Mouse (Mus musculus): Measurements from ENCODE around the gene Pde11a. TPM values are rescaled to one million over a fixed set of nuclear protein-coding genes. Genes with fewer than 3 reads are reported as not detected.

Gene Pde11a
- total and polyA plus RNA-seq, 2 experiments from 2014 or later, result 0.58 to 1.0 TPM

DNA sequence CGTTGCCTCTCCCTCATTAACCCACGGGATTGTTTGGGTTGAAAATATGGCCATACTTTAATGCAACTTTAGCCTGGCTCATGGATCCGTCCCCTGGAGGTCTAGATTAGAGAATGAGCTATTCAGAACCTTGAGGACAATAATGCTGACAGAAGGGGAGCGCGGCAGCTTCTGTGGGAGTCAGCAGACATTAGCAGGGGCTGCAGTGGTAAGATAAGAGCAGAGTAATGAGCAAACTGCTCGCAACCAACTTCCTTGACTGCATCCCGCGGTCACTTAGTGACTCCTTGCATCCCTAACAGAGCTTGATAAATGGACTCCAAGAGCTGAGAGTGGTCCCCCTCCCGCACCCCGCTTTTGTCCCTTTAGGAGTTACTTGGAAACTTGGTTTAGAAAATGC, 296.4 kb downstream of the Pde11a start:
- no peak overlapping the region for H3K4me3 ChIP-seq (ENCODE audit: low read length)
- TF ChIP-seq CTCF (IDR thresholded peaks at IDR 0.05; ENCODE audit: low read depth), result no peak
- H3K4me2 ChIP-seq (ENCODE audit: low read depth, low read length), result no peak overlapping the region
- DNase-seq (ENCODE audit: low spot score), result no peak
- no peak overlapping the region for H3K9ac ChIP-seq (replicated peaks; ENCODE audit: low read length)
- H3K27me3 ChIP-seq (ENCODE audit: insufficient read depth, low read length), result no peaks in the 10 kb centered on the region
- no peaks in the 10 kb centered on the region for H3K4me1 ChIP-seq (ENCODE audit: insufficient read depth, low read length)
- no peaks in the 10 kb centered on the region for H3K36me3 ChIP-seq (ENCODE audit: insufficient read depth, low read length)
- H3K9me3 ChIP-seq (ENCODE audit: low read length), result no peaks in the 10 kb centered on the region
- WGBS, result 86% methylated on average over 10 of the region's 10 CpGs
- no peak overlapping the region for H3K27ac ChIP-seq
- ATAC-seq, result no peak

DNA sequence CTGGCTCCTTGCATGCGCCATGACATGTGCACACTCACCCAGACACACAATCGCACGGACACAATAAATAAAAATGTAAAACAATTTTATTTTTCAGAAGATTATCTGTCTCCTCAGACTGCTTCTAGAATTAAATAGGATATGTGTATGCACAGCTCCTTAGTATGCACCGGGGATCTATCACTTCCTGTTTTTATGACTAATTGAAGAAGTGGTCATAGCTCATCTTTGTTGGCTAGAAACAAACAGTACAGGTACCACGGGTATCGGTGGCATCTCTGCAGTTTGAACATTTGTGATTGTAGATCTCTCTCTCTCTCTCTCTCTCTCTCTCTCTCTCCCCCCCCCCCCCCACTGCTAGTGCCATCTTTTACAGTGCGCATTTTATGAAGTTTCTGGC, 298.5 kb downstream of the Pde11a start:
- Histone ChIP-seq H3K4me2 (ENCODE audit: low read depth, low read length) (no peak overlapping the region), H3K27ac (no peak overlapping the region), H3K36me3 (ENCODE audit: insufficient read depth, low read length) (no peaks in the 10 kb centered on the region), H3K9me3 (ENCODE audit: low read length) (no peaks in the 10 kb centered on the region), H3K27me3 (ENCODE audit: insufficient read depth, low read length) (no peaks in the 10 kb centered on the region), H3K9ac (replicated peaks; ENCODE audit: low read length) (no peak overlapping the region), H3K4me3 (ENCODE audit: low read length) (no peak overlapping the region), H3K4me1 (ENCODE audit: insufficient read depth, low read length) (no peaks in the 10 kb centered on the region)
- DNase-seq (ENCODE audit: low spot score) (no peak), ATAC-seq (no peak)
- WGBS, result 94% methylated on average over 7 of the region's 7 CpGs
- TF ChIP-seq CTCF (IDR thresholded peaks at IDR 0.05; ENCODE audit: low read depth), result no peak

DNA sequence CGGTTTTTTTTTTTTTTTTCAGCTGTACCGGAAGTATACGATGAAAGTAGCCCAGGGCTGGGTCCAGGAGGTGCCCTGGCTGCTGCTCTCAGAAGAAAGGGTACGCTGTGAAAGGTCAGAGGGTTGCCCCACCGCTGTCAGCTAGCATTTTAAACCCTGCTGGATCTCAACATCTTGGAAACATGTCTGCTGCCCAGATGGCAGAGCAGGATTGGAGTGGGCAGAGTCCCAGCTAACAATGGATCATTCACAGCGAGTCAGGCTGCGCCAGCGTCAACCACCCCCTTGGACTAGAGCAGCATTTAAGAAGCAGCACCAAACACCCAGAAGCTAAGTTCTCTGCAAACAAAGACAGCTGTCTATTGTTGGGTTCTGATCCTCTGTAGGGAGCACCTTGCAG, 308.5 kb downstream of the Pde11a start:
- H3K27me3 ChIP-seq (ENCODE audit: insufficient read depth, low read length), result no peaks in the 10 kb centered on the region
- no peaks in the 10 kb centered on the region for H3K9me3 ChIP-seq (ENCODE audit: low read length)
- no peak overlapping the region for H3K4me3 ChIP-seq (ENCODE audit: low read length)
- no peaks in the 10 kb centered on the region for H3K36me3 ChIP-seq (ENCODE audit: insufficient read depth, low read length)
- peaks cover 19% of the 10 kb centered on the region for H3K4me1 ChIP-seq (ENCODE audit: insufficient read depth, low read length)
- WGBS, result 4% methylated on average over 8 of the region's 8 CpGs
- ATAC-seq (peak; percentile 80), DNase-seq (ENCODE audit: low spot score) (peak; percentile 82)
- H3K9ac ChIP-seq (replicated peaks; ENCODE audit: low read length), result peak overlapping the region; percentile 47; the same call in 1 of the 2 replicates
- no peak for TF ChIP-seq CTCF (IDR thresholded peaks at IDR 0.05; ENCODE audit: low read depth)
- peak overlapping the region; percentile 45 for H3K4me2 ChIP-seq (ENCODE audit: low read depth, low read length)
- H3K27ac ChIP-seq, result peak overlapping the region; percentile 96

DNA sequence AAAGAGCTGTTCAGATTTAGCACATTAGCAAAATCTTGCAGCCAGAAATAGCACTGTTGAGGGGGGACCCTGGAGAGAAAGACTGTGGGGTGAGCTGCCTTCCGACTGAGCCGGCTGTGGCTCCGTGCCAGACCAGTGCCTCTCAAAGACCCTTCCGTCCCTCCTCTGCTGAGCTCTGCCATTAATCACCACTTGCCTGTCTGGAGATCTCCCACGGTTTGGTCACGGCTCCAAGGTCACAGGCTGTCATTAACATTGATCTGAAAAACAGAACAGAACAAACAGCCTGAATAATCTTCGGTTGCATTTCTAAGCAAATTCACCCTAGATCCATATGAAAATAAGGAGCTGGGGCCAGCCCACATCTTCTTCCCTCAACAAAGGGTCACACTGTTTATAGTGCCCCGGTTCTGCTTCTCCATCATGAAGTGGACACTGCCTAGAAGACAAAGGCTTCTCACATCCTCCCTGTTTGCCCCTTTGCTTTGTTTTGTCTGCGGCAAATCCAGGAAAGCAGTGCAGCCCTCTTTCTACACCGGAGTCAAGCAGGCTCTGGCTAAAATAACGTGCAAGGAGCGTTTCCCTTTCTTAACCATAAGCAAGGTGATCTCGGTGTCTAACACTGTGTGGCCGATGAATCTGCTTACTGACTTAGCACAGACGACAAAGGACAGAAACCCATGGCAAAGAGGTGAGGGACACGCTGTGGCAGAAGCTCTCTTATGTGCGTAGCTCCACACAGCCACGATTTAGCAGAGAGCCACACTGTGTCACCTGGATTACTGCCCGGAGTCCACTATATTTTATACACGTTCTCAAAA, 309.3 kb downstream of the Pde11a start:
- no peak overlapping the region for H3K4me3 ChIP-seq (ENCODE audit: low read length)
- H3K9ac ChIP-seq (replicated peaks; ENCODE audit: low read length), result peak overlapping the region; percentile 47
- DNase-seq (ENCODE audit: low spot score) (peak; percentile 80), ATAC-seq (peak; percentile 82)
- H3K4me1 ChIP-seq (ENCODE audit: insufficient read depth, low read length), result peaks cover 19% of the 10 kb centered on the region
- no peaks in the 10 kb centered on the region for H3K9me3 ChIP-seq (ENCODE audit: low read length)
- no peak for TF ChIP-seq CTCF (IDR thresholded peaks at IDR 0.05; ENCODE audit: low read depth)
- peak overlapping the region; percentile 96 for H3K27ac ChIP-seq
- 5% methylated on average over 20 of the region's 20 CpGs for WGBS
- no peaks in the 10 kb centered on the region for H3K27me3 ChIP-seq (ENCODE audit: insufficient read depth, low read length)
- H3K4me2 ChIP-seq (ENCODE audit: low read depth, low read length), result peak overlapping the region; percentile 45
- H3K36me3 ChIP-seq (ENCODE audit: insufficient read depth, low read length), result no peaks in the 10 kb centered on the region

DNA sequence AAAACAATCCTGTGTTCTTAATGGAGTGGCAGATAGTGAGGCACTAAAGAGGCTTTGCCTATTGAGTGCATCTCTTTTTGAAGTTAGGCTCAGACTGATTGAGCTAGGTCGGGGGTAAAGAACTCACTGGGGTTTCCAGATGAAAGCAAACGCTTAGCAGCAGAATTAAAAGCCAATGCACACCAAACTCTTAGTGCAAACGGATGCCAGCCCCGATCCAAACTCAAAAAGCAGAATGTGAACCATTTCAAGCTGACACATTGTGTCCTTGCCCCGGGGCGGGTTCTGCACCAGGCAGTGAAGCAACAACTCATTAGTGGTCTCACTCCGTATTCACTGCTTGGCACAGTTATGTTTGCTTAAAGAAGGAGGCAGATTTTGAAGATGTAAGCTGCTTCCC, 321.7 kb downstream of the Pde11a start:
- Histone ChIP-seq H3K4me3 (ENCODE audit: low read length) (no peak overlapping the region), H3K27me3 (ENCODE audit: insufficient read depth, low read length) (no peaks in the 10 kb centered on the region), H3K36me3 (ENCODE audit: insufficient read depth, low read length) (no peaks in the 10 kb centered on the region), H3K4me2 (ENCODE audit: low read depth, low read length) (no peak overlapping the region), H3K27ac (0 out of 2 replicates have a peak overlapping the region, but pooled peaks have one; percentile 1), H3K9ac (replicated peaks; ENCODE audit: low read length) (no peak overlapping the region), H3K9me3 (ENCODE audit: low read length) (no peaks in the 10 kb centered on the region), H3K4me1 (ENCODE audit: insufficient read depth, low read length) (0 out of 2 replicates have a peak, but pooled peaks cover 3% of the 10 kb centered on the region)
- TF ChIP-seq CTCF (IDR thresholded peaks at IDR 0.05; ENCODE audit: low read depth), result no peak
- WGBS, result 11% methylated on average over 7 of the region's 7 CpGs
- peak; percentile 74 for ATAC-seq
- DNase-seq (ENCODE audit: low spot score), result peak; percentile 71

DNA sequence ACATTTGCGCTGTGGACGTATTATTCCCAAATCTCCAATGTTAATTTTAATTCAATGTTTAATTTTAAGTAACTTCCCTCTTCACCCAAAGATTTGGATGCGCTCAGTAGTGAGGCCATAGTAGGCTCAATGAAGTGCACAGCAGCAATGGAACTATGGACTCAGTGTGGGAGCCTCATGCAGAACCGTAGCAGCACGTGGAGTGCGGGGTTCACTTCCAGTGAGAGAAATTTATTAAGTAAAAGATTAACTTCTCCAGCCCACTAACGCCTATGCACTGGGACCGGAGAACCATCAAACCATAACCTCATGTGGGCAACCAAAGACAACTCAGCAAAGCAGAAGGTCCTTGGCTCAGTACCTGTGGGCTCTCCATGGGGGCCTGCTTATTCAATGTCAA, 322.4 kb downstream of the Pde11a start:
- H3K36me3 ChIP-seq (ENCODE audit: insufficient read depth, low read length), result no peaks in the 10 kb centered on the region
- no peak for ATAC-seq
- DNase-seq (ENCODE audit: low spot score), result no peak

DNA sequence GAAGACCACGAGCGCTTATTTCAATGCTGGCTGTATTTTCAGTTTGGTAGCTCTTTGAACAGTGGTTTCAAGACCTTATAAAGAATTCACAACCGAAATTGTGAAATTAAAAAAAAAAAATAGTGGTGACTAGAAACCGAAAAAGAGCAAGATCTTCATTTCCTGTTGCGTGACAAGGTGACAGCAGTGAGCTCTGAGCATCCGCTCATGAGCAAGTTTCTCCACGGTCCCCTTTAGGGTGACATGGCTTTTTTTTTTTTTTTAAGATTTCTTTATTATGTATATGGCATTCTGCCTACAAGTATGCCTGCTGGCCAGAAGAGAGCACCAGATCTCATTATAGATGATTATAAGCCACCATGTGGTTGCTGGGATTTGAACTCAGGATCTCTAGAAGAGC, 323.1 kb downstream of the Pde11a start:
- WGBS, result 91% methylated on average over 7 of the region's 7 CpGs
- Histone ChIP-seq H3K27me3 (ENCODE audit: insufficient read depth, low read length) (no peaks in the 10 kb centered on the region), H3K4me3 (ENCODE audit: low read length) (no peak overlapping the region), H3K36me3 (ENCODE audit: insufficient read depth, low read length) (no peaks in the 10 kb centered on the region), H3K9me3 (ENCODE audit: low read length) (no peaks in the 10 kb centered on the region), H3K4me2 (ENCODE audit: low read depth, low read length) (no peak overlapping the region), H3K27ac (no peak overlapping the region), H3K4me1 (ENCODE audit: insufficient read depth, low read length) (0 out of 2 replicates have a peak, but pooled peaks cover 3% of the 10 kb centered on the region), H3K9ac (replicated peaks; ENCODE audit: low read length) (no peak overlapping the region)
- no peak for DNase-seq (ENCODE audit: low spot score)
- no peak for TF ChIP-seq CTCF (IDR thresholded peaks at IDR 0.05; ENCODE audit: low read depth)
- ATAC-seq, result no peak

More for the DNA sequence above, 322.4 kb downstream of the Pde11a start:
- H3K4me2 ChIP-seq (ENCODE audit: low read depth, low read length), result no peak overlapping the region
- no peak for TF ChIP-seq CTCF (IDR thresholded peaks at IDR 0.05; ENCODE audit: low read depth)
- H3K9me3 ChIP-seq (ENCODE audit: low read length), result no peaks in the 10 kb centered on the region
- no peak overlapping the region for H3K27ac ChIP-seq
- 81% methylated on average over 8 of the region's 8 CpGs for WGBS
- H3K4me1 ChIP-seq (ENCODE audit: insufficient read depth, low read length), result 0 out of 2 replicates have a peak, but pooled peaks cover 3% of the 10 kb centered on the region
- no peak overlapping the region for H3K4me3 ChIP-seq (ENCODE audit: low read length)
- H3K9ac ChIP-seq (replicated peaks; ENCODE audit: low read length), result no peak overlapping the region
- H3K27me3 ChIP-seq (ENCODE audit: insufficient read depth, low read length), result no peaks in the 10 kb centered on the region
